Mouse (Mus musculus) heart, postnatal 0 days (tissue): ENCODE results near the gene Rab23.

ENCODE experiments used
- CTCF ChIP-seq: IDR thresholded peaks from 2 replicates; pipeline ENCODE4 v1.5.1; 2016; ENCODE audit warnings: antibody characterized with exemption, control low read depth, low read depth
- EP300 ChIP-seq: IDR thresholded peaks from 2 replicates; pipeline ENCODE4 v1.6.1; 2016; ENCODE audit warnings: antibody characterized with exemption, low read depth

DNA sequence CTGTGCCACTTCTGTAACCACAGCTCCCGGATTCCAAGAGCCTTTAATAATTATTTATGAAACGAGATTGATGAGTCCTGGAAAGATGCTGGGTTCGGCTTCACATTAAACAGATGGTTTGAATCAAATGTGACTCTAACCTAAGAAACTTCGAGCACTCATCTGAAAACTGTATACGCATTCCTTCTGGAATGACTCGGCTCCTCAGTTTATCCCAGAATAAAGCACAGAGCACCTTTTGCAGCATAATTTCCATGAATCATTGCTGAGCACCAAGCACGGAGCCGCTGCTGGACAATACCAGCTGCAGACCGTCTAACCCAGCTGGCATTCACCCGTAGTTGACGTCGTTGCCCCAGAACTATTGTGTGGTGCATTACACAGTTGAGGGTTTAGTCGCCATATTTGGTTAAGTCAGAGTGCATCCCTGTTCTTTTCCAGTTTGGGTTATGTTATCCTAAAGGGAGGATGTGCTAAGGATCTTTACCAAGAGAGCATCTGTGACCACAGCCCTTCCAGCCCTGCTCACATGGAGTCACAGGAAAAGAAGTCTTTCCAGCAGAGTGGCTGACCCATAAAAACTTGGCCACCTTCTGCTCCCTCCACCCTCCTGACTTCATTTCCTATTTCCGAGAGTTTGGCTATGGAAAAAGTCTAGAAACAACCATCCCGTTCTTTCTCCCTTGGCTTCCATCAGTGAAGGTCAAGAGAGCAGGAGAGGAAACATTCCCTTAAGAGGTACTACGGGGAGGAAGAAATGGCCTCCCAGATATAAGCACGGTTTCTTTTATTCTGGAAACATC is 46.3 kb upstream of the Rab23 start:
- TF ChIP-seq CTCF, result no peak
- TF ChIP-seq EP300, result no peak
